Mouse (Mus musculus) ES-E14 (cell line): ENCODE measurements at regions not wholly inside any gene's neighbourhood (a gene's known extent, or its start where the extent isn't known, plus 50 kb on each side); places are given as distances from the start of the nearest gene placed in this dataset.

Source experiments
- CHD2 ChIP-seq: IDR thresholded peaks from 2 replicates; pipeline ENCODE4 v1.6.1; 2014; ENCODE audit warnings: mild to moderate bottlenecking, low read depth, low read length, inconsistent platforms
- ZNF384 ChIP-seq: IDR thresholded peaks from 2 replicates; pipeline ENCODE4 v1.6.1; 2012; ENCODE audit warnings: low read depth, low read length, inconsistent platforms

GRCm38 (mm10) chr4:105584329-105584925, 205.2 kb upstream of the Gm12728 start:
- TF ChIP-seq ZNF384 (no peak), CHD2 (no peak)
